Mouse (Mus musculus) Patski (cell line): ENCODE measurements around the gene Gm10031. TPM values are rescaled to one million over a fixed set of nuclear protein-coding genes. Genes with fewer than 3 reads are reported as not detected.
"Not testable (repeated sequence)": the region's sequence is repeated elsewhere in the genome, so short reads cannot be mapped to it uniquely, and the experiment has no call there.

ENCODE experiments used
- ATAC-seq: fragments of 100-300 bp; one replicate; pipeline ENCODE4 v1.8.0; 2021
- CTCF ChIA-PET: fragments of 350-600 bp; sonication (Branson Sonifier 250); formaldehyde crosslinking; loops from one replicate; lab custom pipeline; 2022; ENCODE audit warnings: inconsistent platforms; lab: Charles Lee
- POLR2A ChIA-PET: fragments of 350-600 bp; sonication (Branson Sonifier 250); formaldehyde crosslinking; loops from one replicate; lab custom pipeline; 2022; ENCODE audit warnings: antibody characterized with exemption, inconsistent platforms; lab: Charles Lee
- DNase-seq: peaks from one replicate; pipeline ENCODE4 v3.0.0-alpha.2; 2011; ENCODE audit warnings: low read depth, low spot score
- H3K27me3 ChIP-seq: fragments of 371-371 bp; one replicate; pipeline ENCODE4 v1.5.1; 2021
- CTCF ChIP-seq: fragments of 100-300 bp; IDR thresholded peaks from one replicate; pipeline ENCODE4 v1.5.1; 2021
- in situ Hi-C: fragments of 300-500 bp; cut with MboI; formaldehyde crosslinking; loops from 3 replicates; pipeline ENCODE4 v1.11.1; 2018; ENCODE audit warnings: low pct_unique_long_range_greater_than_20kb, mixed read lengths
- polyA plus RNA-seq: library from polyadenylated mRNA; unstranded; gene quantifications from one replicate; pipeline ENCODE4 v1.2.3, GENCODE M21; 2021

The Gm10031 gene
- 27.7 TPM for polyA plus RNA-seq

DNA sequence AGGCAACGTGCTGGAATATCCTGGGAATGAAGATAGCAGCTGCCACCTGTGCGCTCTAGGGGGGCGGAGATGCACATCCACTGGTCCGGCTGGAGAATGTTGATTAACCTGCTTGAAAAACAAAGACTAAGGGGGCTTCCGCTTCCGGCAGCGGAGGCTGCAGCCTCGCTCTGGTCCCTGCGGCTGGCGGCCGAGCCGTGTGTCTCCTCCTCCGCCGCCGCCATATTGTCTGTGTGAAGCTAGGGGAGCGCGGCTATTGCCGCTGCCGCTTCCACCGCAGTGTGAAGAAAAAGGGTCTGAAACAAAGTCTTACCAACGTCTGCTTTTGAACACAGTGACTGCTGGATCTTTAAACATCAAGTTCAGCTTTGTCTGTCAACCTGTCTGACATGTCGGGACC lies at the start of gene Gm10031:
Gene Gm10031, plus strand, starts transcription at position 171 of the 400 bp plus-strand sequence.
- ATAC-seq, POLR2A ChIA-PET, CTCF ChIA-PET, in situ Hi-C loops, H3K27me3 ChIP-seq, DNase-seq: not testable (repeated sequence)

DNA sequence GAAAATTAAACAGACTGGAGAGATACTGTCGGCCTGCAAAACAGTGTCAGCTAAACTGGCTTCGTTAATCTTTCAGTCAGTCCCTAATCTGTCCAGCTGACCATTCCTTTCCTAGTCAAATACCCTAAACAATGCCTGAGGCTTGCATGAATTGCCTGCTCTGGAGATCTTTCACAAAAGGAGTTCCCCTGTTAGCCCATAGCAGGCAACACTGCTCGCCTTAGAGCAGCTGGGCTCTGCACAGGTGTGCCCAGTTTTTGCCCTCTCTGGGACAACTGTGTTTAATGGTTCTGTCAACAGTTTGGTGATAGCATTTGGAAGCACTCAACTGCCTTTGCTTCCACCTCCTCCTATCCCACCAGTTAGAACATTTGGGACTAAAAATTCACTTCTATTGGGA lies 49.0 kb upstream of the Gm10031 start:
- in situ Hi-C loops, result no loop called here
- TF ChIP-seq CTCF, result no peak
- no peak for ATAC-seq

DNA sequence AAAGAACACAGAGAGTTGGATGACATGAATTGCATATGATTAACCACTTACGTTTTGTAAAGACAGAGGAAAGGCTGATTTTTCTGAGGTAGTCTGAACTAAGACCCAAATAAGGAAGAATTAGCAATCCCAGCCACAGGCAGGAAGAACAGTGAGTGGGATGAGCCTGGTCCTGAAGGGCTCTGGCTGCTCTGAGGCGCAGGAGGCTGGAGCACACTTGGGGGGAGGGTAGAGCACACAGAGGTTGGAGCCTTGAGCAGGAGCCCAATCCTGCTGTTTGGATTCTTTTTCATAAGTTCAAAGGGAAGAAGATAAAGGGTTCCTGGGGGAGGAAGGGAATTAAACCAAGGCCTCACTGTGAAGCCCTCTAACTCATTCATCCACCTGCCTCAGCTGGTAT lies 47.8 kb upstream of the Gm10031 start:
- no peak for DNase-seq
- ChIA-PET POLR2A (no interaction called here), CTCF (no interaction called here)
- H3K27me3 ChIP-seq, result no peaks in the 10 kb centered on the region
- no peak for TF ChIP-seq CTCF
- in situ Hi-C loops, result no loop called here
- ATAC-seq, result no peak

More for the DNA sequence above, 49.0 kb upstream of the Gm10031 start:
- ChIA-PET POLR2A (no interaction called here), CTCF (interaction anchor here (1.0 to 1.1 kb wide), 2 partner anchors 10 to 15 kb away, joined by 3 read pairs; no protein-coding TSS in a partner anchor)
- no peak for DNase-seq
- no peaks in the 10 kb centered on the region for H3K27me3 ChIP-seq

DNA sequence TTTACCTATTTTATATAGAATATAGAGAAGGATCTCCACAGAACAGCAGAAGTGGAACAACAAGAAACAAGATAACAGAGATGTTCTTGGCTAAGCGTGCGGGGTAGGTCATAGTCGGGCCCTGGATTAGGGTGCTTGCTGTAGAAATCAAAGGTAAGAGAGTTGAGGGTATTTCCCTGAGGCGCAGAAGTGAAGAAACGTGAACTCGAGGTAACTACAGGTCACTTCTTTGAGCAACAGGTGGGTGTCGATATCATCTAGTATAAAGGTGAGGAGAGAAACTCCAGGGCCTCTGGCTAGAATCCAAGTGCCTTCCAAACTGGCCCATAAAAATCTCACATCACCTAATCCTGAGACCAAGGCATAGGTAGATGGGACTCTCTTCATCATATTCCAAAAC lies 47.3 kb upstream of the Gm10031 start:
- in situ Hi-C loops, result no loop called here
- no peak for TF ChIP-seq CTCF
- ChIA-PET CTCF (no interaction called here), POLR2A (no interaction called here)
- ATAC-seq (no peak), DNase-seq (no peak)
- H3K27me3 ChIP-seq, result no peaks in the 10 kb centered on the region

DNA sequence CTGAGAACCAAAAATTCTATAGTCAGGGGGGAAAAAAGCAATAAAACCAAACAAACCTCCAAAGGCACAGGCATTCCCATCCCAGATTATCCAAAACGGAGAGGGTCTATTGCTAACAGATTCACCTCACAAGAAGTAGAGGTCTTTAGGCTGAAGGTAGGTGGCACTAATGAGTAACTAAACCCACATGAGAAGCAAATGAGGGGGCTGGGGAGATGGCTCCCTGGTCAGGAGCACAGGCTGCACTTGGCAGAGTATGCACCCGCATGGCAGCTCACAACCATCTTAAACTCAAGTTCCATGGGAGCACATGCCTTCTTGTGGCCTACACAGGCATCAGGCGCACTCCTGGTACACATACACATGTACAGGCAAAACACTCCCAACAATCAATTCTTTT lies 42.0 kb upstream of the Gm10031 start:
- TF ChIP-seq CTCF, result no peak
- in situ Hi-C loops, result no loop called here
- DNase-seq (no peak), ATAC-seq (no peak)
- ChIA-PET POLR2A (no interaction called here), CTCF (no interaction called here)
- no peaks in the 10 kb centered on the region for H3K27me3 ChIP-seq

DNA sequence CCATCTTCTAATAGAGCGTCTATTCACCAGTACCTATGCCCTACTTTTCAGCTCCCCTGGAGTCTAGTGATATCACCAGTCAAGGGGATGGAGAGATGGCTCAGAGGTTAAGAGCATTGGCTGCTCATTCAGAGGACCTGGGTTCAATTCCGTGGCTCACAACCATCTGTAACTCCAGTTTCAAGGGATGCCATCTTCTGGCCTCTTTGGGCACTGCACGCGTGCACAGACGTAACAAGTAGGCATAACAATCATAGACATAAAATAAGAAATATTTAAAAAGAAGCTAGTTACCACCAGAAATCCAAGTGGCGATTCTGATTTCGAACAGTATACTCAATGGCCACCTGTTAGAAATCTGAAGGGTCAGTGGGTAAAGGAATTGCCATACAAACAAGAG lies 36.3 kb upstream of the Gm10031 start:
- TF ChIP-seq CTCF, result peak; percentile 50
- in situ Hi-C loops, result no loop called here
- DNase-seq (no peak), ATAC-seq (no peak)
- CTCF ChIA-PET, result no interaction called here
- POLR2A ChIA-PET, result no interaction called here
- no peaks in the 10 kb centered on the region for H3K27me3 ChIP-seq

DNA sequence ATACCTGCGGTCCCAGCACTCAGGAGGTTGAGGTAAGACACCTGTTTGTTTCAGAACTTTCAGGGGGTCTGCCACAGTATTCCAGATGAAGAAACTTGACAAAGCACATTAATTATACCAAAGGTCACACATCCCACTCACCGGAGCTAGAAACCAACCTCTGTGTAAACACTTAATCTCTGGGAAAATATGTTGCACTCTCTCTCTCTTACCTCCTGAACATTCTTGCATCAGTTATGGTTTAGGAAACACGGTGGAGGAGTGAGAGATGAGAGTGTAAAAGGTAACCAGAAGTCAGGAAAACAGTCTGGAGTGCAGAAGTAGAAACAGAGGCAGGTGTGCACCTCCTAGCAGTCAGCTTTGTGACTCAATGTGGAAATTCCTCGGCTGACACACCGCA lies 35.8 kb upstream of the Gm10031 start:
- POLR2A ChIA-PET, result no interaction called here
- CTCF ChIA-PET, result no interaction called here
- in situ Hi-C loops, result no loop called here
- no peak for TF ChIP-seq CTCF
- H3K27me3 ChIP-seq, result no peaks in the 10 kb centered on the region
- DNase-seq (no peak), ATAC-seq (no peak)

DNA sequence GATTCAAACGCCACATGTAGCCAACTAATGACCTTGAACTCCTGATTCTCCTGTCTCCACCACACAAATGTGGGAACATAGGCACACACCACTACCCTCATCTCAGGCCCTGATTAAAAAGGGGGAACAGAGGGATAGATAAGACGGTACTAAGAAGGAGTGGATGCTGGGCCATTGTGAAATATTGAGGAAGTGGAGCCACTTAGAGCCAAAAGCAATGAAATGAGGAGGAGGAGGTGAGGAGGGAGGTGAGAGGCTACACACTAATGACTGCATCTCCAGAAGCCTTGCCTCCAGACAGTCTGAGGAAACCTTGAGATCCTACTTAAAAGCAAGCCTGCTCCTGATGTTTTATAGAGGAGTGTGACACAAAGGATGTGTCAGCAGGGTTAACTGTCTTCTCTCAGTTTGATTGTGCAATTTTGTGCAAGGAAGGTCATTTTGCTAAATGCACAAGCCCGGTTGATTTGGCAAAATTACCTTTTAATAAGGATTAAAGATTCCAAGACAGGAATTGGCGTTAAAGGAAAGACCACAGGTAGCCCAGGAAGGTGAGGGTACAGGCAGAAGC lies 32.5 kb upstream of the Gm10031 start:
- H3K27me3 ChIP-seq, result no peaks in the 10 kb centered on the region
- no peak for DNase-seq
- no peak for TF ChIP-seq CTCF
- ATAC-seq, result no peak
- CTCF ChIA-PET, result no interaction called here
- POLR2A ChIA-PET, result no interaction called here
- in situ Hi-C loops, result no loop called here

DNA sequence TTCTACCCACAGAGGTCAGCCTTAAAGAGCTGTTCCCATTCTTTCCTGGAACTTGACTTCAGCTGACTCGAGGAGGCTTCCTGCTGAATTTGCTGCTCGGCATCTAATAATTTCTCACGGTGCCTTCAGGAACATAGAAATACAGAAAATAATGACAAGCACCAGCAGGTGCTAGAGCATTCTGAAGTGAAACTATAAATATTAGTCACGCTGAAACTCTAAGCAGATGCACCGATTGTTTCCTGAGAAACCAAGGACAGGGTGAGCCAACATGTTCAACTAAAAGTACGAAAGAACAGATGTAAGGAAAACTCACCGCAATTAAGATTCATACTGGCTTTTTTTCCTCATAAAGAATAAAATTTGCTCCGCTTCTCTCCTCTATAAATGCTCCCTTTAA lies 28.8 kb upstream of the Gm10031 start:
- no peak for ATAC-seq
- ChIA-PET POLR2A (no interaction called here), CTCF (no interaction called here)
- no peak for DNase-seq
- in situ Hi-C loops, result no loop called here
- H3K27me3 ChIP-seq, result no peaks in the 10 kb centered on the region
- no peak for TF ChIP-seq CTCF

DNA sequence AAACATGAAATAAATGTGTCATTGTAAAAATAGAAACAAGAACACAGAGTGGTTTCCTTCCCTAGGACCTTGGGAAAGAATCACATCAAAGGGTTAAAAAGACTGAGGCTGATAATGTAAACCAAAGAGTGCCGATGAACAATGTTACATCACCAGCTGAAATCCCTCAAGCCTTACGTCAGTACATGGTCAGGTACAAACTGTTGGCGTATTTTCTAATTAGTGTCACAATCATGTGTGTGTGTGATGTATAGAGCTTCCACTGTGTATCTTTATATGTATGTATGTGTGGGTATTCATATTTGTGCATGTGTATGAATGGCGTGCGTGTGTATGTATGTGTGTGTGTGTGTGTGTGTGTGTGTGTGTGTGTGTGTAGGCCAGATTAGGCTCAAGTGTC lies 26.9 kb upstream of the Gm10031 start:
- no peak for TF ChIP-seq CTCF
- ChIA-PET POLR2A (no interaction called here), CTCF (no interaction called here)
- no peaks in the 10 kb centered on the region for H3K27me3 ChIP-seq
- in situ Hi-C loops, result no loop called here
- DNase-seq (no peak), ATAC-seq (no peak)

DNA sequence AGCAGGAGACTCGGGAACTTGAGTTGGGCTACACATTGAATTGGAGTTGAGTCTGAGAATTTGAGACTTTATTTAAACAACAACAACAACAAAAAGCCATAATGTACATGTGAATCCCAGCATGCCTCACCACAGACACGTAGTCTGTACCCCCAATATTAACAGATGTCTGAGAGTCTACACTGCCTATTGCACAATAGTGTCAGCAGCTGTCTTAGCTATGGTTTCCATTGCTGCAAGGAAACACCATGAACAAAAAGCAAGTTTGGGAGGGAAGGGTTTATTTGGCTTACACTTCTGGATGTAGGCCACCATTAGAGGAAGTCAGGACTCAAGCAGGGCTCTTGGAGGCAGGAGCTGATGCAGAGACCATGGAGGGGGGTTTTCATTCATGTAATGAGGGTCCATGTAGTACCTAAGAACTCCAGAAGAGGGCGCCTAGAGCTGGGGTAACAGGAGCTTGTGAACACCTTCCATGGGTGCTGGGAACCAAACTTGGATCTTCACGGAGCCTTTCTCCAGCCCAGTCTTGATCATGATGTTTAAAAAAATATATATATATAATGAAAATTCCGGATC lies 18.8 kb upstream of the Gm10031 start:
- no peak for DNase-seq
- no peak for ATAC-seq
- no peaks in the 10 kb centered on the region for H3K27me3 ChIP-seq
- TF ChIP-seq CTCF, result peak; percentile 36
- in situ Hi-C loops, result no loop called here
- CTCF ChIA-PET, result interaction anchor here (2.1 kb wide), 1 partner anchor 13 kb away, joined by 4 read pairs; no protein-coding TSS in a partner anchor
- POLR2A ChIA-PET, result interaction anchor here (0.7 kb wide), 2 partner anchors 40 to 423 kb away, joined by 3 read pairs; no protein-coding TSS in a partner anchor
